Mouse (Mus musculus): ENCODE results near the gene Grin1. TPM values are rescaled to one million over a fixed set of nuclear protein-coding genes. Genes with fewer than 3 reads are reported as not detected.

The Grin1 gene
- polyA plus RNA-seq, 2 experiments, result 0.34 to 1.3 TPM

DNA sequence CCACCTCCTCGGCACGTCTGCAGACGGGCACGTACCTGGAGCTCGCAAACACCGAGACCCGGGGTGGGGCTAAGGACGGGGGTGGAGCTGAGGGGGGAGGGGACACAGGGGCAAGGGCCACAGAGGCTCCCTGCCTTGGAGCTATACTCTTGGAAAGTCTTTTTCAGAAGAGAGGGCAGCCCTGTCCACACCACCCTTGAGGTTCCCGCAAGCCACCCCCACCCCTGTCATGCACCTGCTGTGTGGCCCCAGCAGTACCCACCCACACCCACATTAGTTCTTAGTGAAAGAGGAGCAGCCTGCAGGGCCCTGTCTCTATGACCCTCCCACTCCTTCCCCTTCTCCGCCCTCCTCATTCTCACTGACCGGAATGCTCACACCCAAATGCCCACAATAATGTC lies 7.5 kb downstream of the Grin1 start:
- no peak for ATAC-seq (ENCODE audit: low FRiP score, low read depth)

GRCm38 (mm10) chr2:25310969-25311368 lies 8.0 kb downstream of the Grin1 start:
- WGBS, result 1% methylated on average over 18 of the region's 22 CpGs

More for the DNA sequence above, 7.5 kb downstream of the Grin1 start:
- H3K36me3 ChIP-seq (ENCODE audit: control insufficient read depth, insufficient read depth, low read length), result no peaks in the 10 kb centered on the region
- no peak overlapping the region for H3K4me3 ChIP-seq (replicated peaks; ENCODE audit: low read length)
- no peak for DNase-seq (ENCODE audit: low spot score)
- TF ChIP-seq POLR2A (IDR thresholded peaks at IDR 0.05; ENCODE audit: borderline replicate concordance, extremely low read depth, insufficient read depth, insufficient read length), result no peak
- H3K4me1 ChIP-seq (ENCODE audit: control insufficient read depth, insufficient read depth, low read length), result no peaks in the 10 kb centered on the region
- H3K9ac ChIP-seq (ENCODE audit: low read depth, low read length, severe bottlenecking), result no peak overlapping the region
- H3K9me3 ChIP-seq (ENCODE audit: control insufficient read depth, low read length), result no peaks in the 10 kb centered on the region
- 5% methylated on average over 11 of the region's 11 CpGs for WGBS
- H3K27me3 ChIP-seq (ENCODE audit: control insufficient read depth, insufficient read depth, low read length), result peaks cover 44% of the 10 kb centered on the region
- H3K4me2 ChIP-seq (replicated peaks; ENCODE audit: low read depth, low read length, severe bottlenecking), result no peak overlapping the region
- no peak overlapping the region for H3K27ac ChIP-seq (replicated peaks; ENCODE audit: low read depth, low read length)

DNA sequence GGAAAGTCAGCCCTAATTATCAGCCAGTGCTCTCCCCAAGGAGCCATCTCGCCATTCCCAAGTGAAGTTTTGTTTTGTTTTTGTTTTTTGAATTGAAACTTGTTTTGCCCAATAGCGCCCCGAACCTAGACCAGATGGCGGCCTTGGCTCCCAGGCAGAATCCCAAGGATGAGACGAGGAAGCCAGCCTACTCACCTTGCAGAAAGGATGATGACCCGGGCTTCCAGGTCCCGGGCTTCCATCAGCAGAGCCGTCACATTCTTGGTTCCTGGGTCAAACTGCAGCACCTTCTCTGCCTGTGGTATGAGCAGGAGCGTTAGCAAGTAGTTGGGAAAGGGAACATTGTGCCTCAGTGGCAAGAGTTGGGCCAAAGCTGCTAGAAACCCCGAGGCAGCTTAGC lies 8.8 kb downstream of the Grin1 start:
- H3K36me3 ChIP-seq (ENCODE audit: control insufficient read depth, insufficient read depth, low read length), result no peaks in the 10 kb centered on the region
- TF ChIP-seq POLR2A (IDR thresholded peaks at IDR 0.05; ENCODE audit: borderline replicate concordance, extremely low read depth, insufficient read depth, insufficient read length), result no peak
- no peak overlapping the region for H3K4me2 ChIP-seq (replicated peaks; ENCODE audit: low read depth, low read length, severe bottlenecking)
- no peak for ATAC-seq (ENCODE audit: low FRiP score, low read depth)
- H3K27me3 ChIP-seq (ENCODE audit: control insufficient read depth, insufficient read depth, low read length), result peaks cover 44% of the 10 kb centered on the region
- H3K4me3 ChIP-seq (replicated peaks; ENCODE audit: low read length), result no peak overlapping the region
- DNase-seq (ENCODE audit: low spot score), result no peak
- no peaks in the 10 kb centered on the region for H3K9me3 ChIP-seq (ENCODE audit: control insufficient read depth, low read length)
- no peak overlapping the region for H3K9ac ChIP-seq (ENCODE audit: low read depth, low read length, severe bottlenecking)
- no peaks in the 10 kb centered on the region for H3K4me1 ChIP-seq (ENCODE audit: control insufficient read depth, insufficient read depth, low read length)
- 51% methylated on average over 10 of the region's 10 CpGs for WGBS
- H3K27ac ChIP-seq (replicated peaks; ENCODE audit: low read depth, low read length), result no peak overlapping the region

More at GRCm38 (mm10) chr2:25310969-25311368, 8.0 kb downstream of the Grin1 start:
- no peak overlapping the region for H3K27ac ChIP-seq (replicated peaks; ENCODE audit: low read depth, low read length)
- no peak for ATAC-seq (ENCODE audit: low FRiP score, low read depth)
- no peaks in the 10 kb centered on the region for H3K4me1 ChIP-seq (ENCODE audit: control insufficient read depth, insufficient read depth, low read length)
- peaks cover 44% of the 10 kb centered on the region for H3K27me3 ChIP-seq (ENCODE audit: control insufficient read depth, insufficient read depth, low read length)
- no peak for DNase-seq (ENCODE audit: low spot score)
- H3K4me2 ChIP-seq (replicated peaks; ENCODE audit: low read depth, low read length, severe bottlenecking), result no peak overlapping the region
- H3K9me3 ChIP-seq (ENCODE audit: control insufficient read depth, low read length), result no peaks in the 10 kb centered on the region
- no peaks in the 10 kb centered on the region for H3K36me3 ChIP-seq (ENCODE audit: control insufficient read depth, insufficient read depth, low read length)
- no peak overlapping the region for H3K9ac ChIP-seq (ENCODE audit: low read depth, low read length, severe bottlenecking)
- no peak overlapping the region for H3K4me3 ChIP-seq (replicated peaks; ENCODE audit: low read length)
- TF ChIP-seq POLR2A (IDR thresholded peaks at IDR 0.05; ENCODE audit: borderline replicate concordance, extremely low read depth, insufficient read depth, insufficient read length), result no peak

- WGBS, result 50% methylated on average over 14 of the region's 14 CpGs
- DNase-seq (ENCODE audit: low spot score) (no peak), ATAC-seq (ENCODE audit: low FRiP score, low read depth) (no peak)
- Histone ChIP-seq H3K27me3 (ENCODE audit: control insufficient read depth, insufficient read depth, low read length) (peaks cover 19% of the 10 kb centered on the region; the same call in 1 of the 2 replicates), H3K9me3 (ENCODE audit: control insufficient read depth, low read length) (no peaks in the 10 kb centered on the region), H3K9ac (ENCODE audit: low read depth, low read length, severe bottlenecking) (peak overlapping the region; percentile 44), H3K4me1 (ENCODE audit: control insufficient read depth, insufficient read depth, low read length) (no peaks in the 10 kb centered on the region), H3K4me2 (replicated peaks; ENCODE audit: low read depth, low read length, severe bottlenecking) (peak overlapping the region; percentile 74), H3K4me3 (replicated peaks; ENCODE audit: low read length) (peak overlapping the region; percentile 37), H3K27ac (replicated peaks; ENCODE audit: low read depth, low read length) (no peak overlapping the region), H3K36me3 (ENCODE audit: control insufficient read depth, insufficient read depth, low read length) (no peaks in the 10 kb centered on the region)
- no peak for TF ChIP-seq POLR2A (IDR thresholded peaks at IDR 0.05; ENCODE audit: borderline replicate concordance, extremely low read depth, insufficient read depth, insufficient read length)
Observed at GRCm38 (mm10) chr2:25305587-25306359, 13.2 kb downstream of the Grin1 start.

GRCm38 (mm10) chr2:25304657-25305541 lies 14.1 kb downstream of the Grin1 start:
- DNase-seq (ENCODE audit: low spot score), result peak; percentile 27
- no peak overlapping the region for H3K27ac ChIP-seq (replicated peaks; ENCODE audit: low read depth, low read length)
- H3K27me3 ChIP-seq (ENCODE audit: control insufficient read depth, insufficient read depth, low read length), result peaks cover 16% of the 10 kb centered on the region; the same call in 1 of the 2 replicates
- ATAC-seq (ENCODE audit: low FRiP score, low read depth), result peak; percentile 30; the same call in 1 of the 2 replicates
- 3% methylated on average over 38 of the region's 45 CpGs for WGBS
- H3K9ac ChIP-seq (ENCODE audit: low read depth, low read length, severe bottlenecking), result peak overlapping the region; percentile 44
- TF ChIP-seq POLR2A (IDR thresholded peaks at IDR 0.05; ENCODE audit: borderline replicate concordance, extremely low read depth, insufficient read depth, insufficient read length), result no peak
- peak overlapping the region; percentile 74 for H3K4me2 ChIP-seq (replicated peaks; ENCODE audit: low read depth, low read length, severe bottlenecking)
- no peaks in the 10 kb centered on the region for H3K4me1 ChIP-seq (ENCODE audit: control insufficient read depth, insufficient read depth, low read length)
- peak overlapping the region; percentile 37 for H3K4me3 ChIP-seq (replicated peaks; ENCODE audit: low read length)
- no peaks in the 10 kb centered on the region for H3K36me3 ChIP-seq (ENCODE audit: control insufficient read depth, insufficient read depth, low read length)
- no peaks in the 10 kb centered on the region for H3K9me3 ChIP-seq (ENCODE audit: control insufficient read depth, low read length)
